Mouse (Mus musculus): ENCODE results near the gene Sardh.

The Sardh gene

DNA sequence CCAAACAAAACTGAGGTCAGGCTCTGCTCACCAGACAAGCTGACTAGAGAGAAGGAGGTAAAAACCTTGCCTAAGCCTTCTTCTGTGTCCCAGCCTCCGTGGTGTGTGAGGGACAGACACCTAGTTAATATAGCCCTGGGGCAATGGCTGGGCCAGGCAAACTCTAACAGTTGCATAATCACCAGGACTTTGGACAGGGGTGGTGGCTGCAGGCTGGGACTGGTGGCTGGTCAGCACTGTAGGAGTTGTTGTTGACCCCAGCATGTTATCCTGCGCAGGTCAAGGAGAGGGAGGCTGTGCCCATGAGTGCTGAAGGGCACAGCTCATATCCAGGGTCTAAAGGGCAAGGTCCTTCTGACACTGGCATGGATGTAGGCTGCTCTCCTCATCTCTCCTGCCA lies at the start of gene Sardh:
Gene Sardh, minus strand, starts transcription at position 127 of the 400 bp plus-strand sequence.
- no peak for DNase-seq

DNA sequence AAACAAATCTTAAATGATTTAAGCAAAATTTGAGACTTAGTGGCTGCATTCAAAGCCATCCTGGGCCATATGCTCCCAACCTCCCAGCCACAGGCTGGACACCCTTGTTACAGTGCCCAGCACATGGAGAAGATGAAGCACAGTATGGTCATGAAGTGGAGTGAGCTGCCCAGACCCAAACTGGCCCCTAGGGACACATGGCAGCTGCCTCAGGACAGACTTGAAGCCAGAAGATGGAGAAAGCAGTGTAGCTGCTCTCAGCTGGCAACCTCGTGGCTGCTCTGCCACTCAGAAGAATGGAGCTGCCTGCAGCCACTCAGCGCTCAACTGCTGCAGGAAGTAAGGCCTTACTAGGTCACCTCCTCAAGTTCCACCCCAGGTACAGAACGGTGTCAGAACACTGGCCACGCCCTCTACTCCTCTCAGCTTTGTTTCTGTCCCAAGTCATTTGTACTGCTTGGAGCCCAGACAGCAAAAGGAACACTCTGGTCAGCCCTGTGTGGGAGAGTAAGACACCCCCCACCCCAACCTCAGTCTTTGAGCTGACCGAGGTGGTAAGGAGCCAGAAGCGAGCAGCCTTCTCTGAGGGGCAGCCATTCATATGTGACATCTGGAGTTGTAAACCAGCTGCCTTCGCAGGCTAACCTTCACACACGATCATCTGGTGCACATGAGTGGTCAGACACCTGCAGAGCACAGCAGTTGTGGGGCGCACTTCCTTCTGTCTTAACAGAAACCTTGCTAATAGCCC lies 48.7 kb upstream of the Sardh start:
- no peak for DNase-seq

DNA sequence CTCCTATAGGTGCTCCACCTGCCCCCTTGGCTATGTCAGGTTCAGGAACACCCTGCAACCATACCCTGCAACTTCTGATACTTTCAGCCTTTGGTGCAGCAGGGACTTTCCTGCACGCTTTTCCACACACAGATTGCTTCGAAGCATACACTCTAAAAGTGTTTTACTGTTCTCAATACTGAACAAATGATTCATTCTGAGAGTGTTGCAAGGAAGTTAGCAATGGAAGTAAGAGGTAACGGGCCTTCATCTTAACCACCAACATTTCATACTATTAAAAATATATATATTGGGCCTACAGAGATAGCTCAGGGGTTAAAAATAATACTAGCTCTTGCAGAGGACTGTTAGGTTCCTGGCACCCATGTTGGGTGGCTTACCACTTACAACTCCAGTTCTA lies 46.6 kb upstream of the Sardh start:
- DNase-seq: no peak

DNA sequence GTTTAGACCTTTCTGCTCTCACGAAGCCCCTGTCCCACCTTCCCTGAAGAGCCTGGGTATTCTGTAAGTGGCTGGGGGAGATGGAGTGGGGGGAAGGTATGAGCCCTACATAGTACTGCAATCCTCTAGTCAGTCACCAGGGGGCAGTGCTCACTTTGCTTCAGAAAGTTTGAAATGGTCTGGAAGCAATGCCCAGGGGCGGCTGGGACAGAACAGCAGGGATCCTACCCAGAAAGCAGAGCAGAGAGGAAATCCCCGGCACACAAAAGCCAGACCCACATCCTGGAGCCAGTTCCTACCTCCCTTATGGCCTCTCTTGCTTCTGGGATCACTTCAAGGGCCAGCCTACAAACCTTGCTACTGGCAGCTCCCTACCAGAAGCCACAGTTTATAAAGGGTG lies 40.9 kb upstream of the Sardh start:
- DNase-seq: peak; percentile 75 to 80

DNA sequence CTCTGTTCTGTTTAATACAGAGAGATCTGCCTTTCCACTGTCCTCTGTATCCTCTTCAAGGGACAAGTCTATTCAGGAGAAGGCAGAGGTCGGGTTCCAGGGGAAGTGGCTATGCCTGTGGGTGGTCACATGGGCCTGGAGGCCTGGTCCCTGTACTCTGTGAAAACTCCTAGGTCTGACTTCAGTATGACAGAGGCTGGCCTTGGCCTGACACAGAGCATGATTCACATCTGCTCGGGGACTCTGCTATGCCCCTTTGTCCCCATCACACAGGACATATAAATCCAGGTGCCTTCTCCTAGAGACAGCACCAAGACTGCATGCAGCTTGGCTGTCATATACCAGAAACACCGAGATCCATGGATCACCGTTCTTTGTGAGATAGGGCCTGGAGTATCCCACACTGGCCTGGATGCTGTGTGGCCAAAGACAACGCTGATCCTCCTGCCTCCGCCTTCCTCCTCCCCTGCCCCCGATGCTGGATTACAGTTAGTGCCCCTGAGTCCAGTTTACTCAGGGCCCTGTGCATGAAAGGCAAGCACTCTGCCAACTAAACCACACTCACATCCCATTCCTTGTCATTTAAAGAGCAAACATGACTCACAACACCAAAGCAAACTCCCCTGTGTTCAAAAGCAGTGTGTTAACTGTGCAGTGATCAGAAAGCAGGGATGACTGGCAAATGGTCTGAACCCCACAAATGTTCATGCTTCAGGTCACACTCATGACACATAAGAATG lies 39.0 kb upstream of the Sardh start:
- no peak for DNase-seq

DNA sequence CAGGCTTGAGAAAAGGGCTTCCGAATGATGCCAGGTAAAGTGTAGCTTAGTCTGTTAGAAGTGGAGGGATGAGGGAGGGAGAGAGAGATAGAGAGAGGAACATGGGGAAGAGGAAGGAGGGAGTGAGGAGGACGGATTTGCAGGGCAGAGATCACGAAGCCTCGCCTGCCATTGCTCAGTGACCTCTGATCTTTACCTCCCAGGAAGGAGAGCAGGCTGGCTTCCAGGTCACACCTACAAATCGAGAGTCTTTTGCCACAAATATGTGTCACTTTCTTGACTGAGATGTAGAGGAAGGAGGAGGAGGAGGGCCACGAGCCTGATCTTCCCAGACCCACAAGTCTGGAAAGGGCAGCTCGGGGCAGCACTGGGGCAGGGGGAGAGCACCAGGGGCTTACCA lies 36.3 kb upstream of the Sardh start:
- DNase-seq: no peak

DNA sequence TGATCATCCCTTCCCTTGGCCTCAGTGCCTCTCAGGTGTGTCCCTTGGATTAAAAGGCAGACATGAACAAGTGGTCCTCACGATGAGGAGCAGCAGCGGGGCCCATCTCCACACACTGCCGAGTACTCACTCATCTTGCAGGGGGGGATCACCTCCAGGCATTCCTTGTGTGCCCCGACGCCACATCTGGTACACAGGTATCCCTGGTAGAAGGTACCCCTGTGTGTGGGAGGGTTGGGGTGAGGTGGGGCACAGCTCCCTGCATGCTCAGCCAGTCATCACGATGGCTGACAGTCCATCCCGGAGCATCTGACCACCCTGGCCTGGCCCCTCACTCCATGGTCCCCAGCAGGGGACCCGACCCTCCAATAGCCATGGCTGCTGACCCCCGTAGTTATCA lies 33.6 kb upstream of the Sardh start:
- no peak for DNase-seq

DNA sequence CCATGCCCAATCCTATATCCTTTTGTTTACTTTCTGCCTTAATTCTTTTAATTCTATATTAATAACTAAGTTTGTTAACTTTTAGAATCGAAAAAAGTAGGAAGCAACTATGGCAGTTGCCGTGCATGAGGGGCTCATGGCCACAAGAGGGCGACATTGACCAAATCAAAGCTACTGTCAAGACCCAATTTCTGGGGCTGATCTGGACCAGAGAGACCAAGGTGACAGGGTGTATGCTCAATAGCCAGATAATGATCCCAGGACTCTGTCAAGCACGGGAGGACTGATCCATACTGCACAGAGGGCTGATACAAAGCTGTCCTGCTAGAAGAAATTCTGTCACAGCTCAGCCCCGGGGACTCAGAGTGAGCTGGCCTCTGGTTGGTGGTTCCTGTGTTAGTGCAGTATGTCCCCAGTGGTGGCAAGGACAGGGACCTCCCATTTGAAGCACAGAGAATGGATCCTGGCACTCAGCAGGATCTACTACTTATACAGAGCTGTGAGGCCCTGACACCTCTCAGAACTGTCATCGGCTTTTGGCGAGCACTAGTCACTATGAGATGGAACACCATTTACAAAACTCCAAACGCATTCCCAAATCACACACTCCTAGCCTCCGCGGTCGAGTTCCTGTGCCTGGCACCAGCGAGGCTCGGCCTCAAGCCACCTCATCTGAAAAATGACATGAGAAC lies 32.9 kb upstream of the Sardh start:
- peak; percentile 72 to 74 for DNase-seq

DNA sequence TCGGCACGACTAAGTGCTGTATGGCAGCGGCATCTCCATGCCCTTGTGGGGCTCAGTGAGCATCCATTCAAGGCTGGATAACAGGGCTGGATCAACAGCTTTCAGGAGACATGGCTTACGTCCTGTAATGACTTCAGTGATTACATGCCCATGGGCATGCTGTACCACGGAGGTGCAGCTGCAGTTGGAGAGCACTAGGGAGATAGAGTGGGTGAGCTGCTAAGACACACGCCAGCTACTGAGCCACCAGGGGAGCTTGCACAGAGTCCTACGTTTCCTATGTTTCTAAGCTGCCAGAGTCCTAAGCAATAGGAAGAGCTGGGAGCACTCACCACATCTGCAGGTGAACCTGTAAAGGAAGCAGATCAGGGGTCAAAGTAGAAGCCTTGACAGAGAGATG lies 30.7 kb upstream of the Sardh start:
- DNase-seq: no peak

DNA sequence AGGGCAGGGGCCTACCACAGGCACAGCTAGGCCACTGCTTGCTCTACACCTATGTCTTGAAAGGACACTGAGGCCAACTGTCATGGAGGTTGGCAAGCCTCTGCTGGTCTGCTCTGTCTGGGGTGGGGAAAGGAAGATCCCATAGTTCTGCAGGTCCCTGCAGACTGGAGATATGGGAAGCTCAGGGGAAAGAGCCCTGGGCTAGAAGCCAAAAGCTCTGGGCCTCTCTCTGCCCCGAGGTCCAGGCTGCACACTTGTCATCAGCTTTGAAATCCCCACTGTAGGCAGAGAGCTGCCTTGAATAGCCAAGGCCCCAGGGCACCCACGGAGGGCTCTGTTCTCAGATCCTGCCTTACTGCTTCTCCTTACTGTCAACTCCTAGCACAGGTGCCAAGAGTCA lies 20.2 kb upstream of the Sardh start:
- no peak for DNase-seq

DNA sequence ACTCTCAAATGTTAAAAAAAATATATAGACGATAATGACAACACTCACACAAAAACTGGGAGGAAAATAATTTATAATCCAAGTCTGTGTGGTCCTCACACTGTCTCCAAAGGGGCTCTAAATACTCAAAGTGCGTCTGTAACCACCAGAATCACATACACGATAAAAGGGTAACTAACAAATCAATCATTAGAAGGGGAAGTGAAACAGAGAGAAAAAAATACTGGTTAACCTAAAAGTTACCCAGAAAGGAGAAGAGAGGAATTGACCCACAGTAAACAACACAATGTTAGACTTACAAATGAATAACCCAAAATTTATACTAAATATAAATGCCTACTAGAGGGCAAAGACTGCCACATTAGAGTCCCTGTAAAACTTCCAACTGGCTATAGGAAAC lies 17.7 kb upstream of the Sardh start:
- no peak for DNase-seq

DNA sequence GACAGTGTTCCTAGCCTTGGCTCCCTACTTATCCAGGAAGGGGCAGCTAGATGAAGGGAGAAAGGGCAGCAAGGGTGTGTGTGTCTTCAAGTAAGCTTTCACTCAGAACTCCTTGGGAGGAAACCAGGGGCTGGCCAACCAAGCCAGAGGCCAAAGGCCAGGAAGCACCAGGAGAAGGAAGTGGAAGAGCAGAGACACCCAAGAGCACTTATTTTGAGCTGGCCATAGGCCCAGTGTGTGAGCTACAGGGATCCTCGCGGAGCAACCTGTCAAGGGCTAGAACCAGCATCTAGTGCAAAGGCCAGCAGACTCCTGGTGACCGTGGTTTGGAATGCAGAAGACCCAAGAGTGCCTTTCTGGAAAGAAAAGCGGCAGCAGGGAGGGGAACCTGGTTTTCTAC lies 14.8 kb upstream of the Sardh start:
- DNase-seq: no peak

DNA sequence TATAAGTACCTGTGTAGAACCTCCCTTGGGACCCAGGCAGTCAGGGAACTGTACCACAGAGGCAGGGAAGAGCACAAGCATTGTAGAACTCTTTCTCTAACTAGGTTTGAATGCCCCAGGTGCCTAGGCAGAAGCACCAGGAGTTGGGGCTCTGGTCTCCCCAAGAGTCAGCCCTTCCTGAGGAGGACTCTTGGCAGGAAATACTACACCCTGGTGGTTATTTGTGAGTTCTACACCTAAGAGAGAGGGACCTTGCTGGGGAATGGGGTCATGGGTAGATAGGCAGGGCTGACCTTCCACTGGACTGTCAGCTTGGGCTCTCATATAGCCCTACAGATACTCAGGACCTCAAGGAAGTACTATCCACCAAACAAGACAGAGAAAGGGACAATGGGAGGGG lies 3.3 kb upstream of the Sardh start:
- no peak for DNase-seq

DNA sequence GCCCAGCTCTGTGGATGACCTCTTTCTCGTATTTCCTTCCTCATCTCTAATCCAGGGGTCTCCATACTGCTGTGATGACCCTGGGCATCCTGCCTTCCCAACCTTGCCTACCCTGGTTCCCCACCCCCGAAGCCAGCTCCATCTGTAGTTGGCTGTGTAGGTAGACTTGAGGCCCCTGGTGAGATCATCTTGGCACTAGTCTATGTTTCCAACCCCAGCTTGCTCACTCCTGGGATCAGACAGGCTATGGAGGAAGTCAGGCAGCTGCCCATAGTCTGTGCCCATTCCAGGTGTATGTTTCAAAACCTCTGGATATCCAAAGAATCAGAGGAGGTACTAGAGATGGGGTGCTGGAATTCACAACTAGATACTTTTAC lies 662 bp downstream of the Sardh start:
- DNase-seq: no peak

DNA sequence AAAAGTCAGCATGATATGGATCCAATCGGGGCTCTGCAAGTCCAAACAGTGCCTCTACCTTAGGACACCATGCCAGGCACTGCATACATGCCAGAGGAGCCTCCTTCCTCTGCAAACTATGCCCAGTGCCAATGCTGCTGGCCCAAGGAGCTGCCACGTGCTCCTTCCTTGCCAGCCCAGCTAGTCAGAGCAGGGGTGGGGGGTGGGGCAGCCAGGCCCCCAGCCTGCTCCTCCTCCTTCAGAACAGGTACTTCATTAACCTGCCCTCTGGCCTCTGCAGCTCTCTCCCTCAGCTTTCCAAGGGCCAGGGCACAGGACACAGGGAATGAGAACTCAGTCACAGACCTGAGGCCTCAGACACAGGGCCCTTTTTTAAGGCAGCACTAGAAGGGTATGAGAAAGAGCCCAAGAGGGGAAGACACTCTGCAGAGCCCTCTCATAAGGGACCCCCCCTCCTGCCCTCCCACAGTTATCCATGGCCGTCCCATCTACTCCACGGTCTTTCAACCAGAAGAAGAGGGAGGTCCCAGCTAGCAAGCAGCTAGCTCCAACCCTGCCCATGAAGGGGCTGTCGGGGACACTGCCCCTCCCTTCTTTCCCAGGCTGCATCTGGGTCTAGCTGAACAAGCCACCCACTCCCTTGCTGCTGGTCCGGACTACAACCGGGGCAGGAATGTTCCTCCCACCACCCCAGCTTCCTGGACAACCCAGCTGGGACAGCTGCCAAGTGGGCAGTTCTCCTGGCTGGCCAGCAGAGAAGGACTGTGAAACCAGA lies 1.2 kb downstream of the Sardh start:
- peak; percentile 34 to 52 for DNase-seq

DNA sequence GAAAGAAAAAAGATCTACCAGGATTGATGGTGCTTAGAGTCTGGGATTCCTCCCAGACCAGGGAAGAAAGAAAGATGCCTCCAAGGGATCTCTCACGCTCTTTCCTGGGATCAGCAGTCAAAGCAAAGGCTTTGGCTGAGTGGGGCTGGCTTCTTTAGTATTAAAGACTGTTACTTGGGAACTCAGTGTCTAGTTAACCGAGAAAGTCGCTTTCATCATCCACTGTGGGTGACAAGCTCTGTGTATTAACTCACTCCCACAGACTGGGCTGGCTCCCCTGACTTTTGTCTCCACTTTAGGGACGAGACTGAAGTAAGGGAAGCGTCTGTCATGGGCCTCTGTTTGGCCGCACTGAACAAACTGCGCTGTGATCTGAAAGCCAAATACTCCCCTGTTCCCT lies 2.2 kb downstream of the Sardh start:
- DNase-seq: no peak

DNA sequence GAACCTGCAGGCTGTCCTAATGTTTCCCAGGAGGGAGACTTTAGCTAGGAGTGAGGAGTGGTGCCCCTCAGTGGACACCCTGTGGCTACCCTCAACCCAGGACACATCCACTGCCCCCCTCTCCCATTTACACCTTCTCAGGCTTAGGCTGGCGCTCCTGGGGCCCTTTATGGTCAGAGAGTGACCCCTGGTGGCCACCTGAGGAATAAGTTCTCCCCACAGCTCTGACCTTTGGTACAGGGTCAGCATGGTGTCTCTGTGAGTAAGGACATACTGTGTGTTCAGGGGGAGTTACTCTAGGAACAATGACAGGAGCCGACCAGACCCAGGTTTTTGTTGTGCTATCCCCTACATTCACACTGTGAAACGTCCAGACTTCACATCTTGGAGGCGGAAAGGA lies 10.8 kb downstream of the Sardh start:
- DNase-seq: peak; percentile 70 to 72

DNA sequence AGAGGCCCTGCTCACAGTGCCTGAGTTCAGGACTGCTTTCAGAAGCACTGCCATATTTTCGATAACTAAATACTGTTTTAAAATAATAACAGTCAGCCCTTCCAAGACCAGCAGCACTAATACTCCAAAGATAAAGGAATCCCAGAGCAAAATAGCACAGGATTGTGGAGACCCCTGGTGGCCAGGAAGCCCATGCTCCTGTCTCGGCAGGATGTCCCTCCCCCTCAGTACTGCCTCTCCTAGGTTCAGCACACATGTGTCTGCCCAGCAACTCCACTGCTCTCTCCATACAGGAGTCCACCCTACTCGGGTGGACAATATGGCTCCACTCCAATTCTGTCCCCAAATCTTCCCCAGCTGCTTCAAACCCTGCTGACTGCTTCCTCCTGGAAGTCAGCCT lies 12.4 kb downstream of the Sardh start:
- DNase-seq: peak; percentile 68 to 71

DNA sequence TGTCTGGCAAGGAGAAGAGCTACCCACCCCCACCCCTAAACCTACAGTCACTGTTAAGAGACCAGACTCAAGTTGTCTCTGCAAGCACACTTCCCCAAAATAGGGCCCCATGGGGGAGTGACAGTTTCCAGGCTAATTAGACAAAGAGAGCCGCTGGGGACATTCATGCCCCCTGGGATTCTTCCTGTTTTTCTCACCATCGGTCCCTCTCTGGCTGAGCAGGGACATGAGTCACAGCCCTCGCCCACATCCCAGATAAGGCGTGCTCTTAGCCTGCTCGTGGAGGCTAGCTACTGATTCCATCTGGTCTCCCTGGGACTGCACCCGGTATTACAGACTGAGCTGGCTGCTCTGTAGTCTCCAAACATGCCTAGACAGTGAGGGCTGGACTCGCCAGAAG lies 15.8 kb downstream of the Sardh start:
- no peak for DNase-seq

DNA sequence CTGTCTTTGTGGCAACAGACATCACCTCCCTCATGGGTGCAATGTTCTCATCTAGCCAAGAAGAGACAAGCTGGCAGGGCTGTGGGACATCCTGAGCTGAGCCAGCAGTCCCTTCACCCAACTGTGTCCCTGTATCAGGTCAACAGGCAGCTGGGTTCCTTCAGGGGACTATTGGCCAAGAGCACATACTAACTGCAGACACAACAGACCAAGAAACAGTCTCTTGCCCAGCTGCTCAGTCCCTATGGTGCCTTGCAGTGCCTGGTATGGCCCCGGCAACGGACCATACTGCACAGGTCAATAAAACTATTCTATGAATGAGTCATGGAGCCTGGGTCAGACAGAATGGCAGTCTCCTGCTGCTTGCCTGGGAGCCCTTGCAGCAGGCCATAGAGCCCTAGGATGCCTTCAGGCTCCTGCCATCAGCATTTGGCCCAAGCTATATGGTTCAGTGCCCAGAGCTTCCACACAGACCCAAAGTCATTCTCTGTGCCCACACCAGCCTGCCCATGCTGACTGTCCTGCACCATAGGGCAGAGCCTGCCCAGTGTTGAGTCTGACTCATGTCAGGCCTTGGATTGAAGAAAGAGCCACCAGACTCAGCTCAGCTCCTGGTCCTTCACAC lies 18.5 kb downstream of the Sardh start:
- DNase-seq: peak; percentile 34 to 36

DNA sequence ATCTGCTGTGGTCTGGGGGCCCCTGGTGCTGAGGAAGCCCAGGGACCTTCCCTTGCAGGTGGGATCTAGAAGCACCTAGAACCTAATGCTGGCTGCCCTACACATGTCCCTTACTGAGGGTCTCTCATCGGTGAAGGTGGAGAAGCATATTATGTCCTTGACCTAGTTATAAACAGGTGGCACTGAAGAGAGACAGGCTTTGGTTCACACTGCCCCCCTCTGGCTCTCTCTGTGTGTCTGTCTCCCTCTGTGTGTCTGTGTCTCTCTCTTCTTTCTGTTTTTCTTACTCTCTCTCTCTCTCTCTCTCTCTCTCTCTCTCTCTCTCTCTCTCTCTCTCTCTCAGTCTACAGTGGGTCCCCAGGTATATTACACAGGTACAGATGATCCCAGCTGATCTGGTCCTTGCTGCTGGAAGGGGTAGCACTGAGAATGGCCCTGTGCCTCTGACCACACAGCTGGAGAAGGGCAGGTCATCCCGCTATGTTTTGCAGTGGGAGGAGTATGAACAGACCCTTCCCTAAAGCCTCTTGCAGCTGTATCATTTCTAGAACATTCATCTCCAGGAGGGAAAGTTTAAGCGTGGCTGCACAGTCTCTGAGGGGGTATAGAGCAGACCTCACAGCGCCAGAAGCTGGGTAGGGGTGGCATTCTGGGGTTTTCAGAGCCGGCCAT lies 19.2 kb downstream of the Sardh start:
- DNase-seq: no peak

DNA sequence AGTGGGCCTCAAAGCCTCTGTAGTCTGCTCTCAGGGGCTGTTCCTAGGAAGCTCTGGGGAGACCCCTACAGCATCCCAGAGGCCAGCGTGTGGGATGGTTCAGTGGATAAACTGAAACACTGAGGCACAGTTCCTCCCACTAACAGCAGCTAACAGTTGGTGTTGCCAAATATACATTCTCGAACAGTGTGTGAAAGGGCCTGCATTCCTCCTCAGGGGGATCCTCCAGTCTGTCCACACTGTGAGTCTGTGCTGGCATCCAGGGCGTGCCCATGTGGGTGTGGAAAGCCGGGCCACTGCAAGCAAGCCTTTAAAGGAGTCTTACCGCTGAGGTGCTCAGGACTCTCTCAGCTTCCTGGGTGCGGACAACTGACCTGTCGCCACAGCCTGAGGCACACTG lies 21.6 kb downstream of the Sardh start:
- no peak for DNase-seq

All from cerebellum, postnatal 36 days (tissue).